Mouse (Mus musculus) hindbrain, embryonic 13.5 days (tissue): ENCODE data around the gene Ywhah. TPM values are rescaled to one million over a fixed set of nuclear protein-coding genes. Genes with fewer than 3 reads are reported as not detected.
"Not testable (repeated sequence)": the region's sequence is repeated elsewhere in the genome, so short reads cannot be mapped to it uniquely, and the experiment has no call there.

ENCODE experiments used
- ATAC-seq: fragments of 200-750 bp; cut with Nextera tagmentation; 2 replicates; pipeline ENCODE4 v1.8.0; 2017; ENCODE audit warnings: moderate TSS enrichment; ENCODE audit not compliant: low FRiP score
- H3K27ac ChIP-seq: fragments of 300-500 bp; sonication (generic); 2 replicates; pipeline ENCODE4 v1.5.1; 2015; ENCODE audit warnings: inconsistent platforms, mild to moderate bottlenecking, moderate library complexity
- H3K27me3 ChIP-seq: fragments of 300-500 bp; sonication (generic); 2 replicates; pipeline ENCODE4 v1.6.1; 2015; ENCODE audit warnings: mild to moderate bottlenecking, inconsistent platforms
- H3K36me3 ChIP-seq: fragments of 300-500 bp; sonication (generic); 2 replicates; pipeline ENCODE4 v1.6.1; 2015; ENCODE audit warnings: mild to moderate bottlenecking, inconsistent platforms
- H3K4me1 ChIP-seq: fragments of 300-500 bp; sonication (generic); replicated peaks from 2 replicates; pipeline ENCODE4 v1.6.1; 2015; ENCODE audit warnings: inconsistent platforms
- H3K4me2 ChIP-seq: fragments of 300-500 bp; sonication (generic); 2 replicates; pipeline ENCODE4 v1.6.1; 2015; ENCODE audit warnings: inconsistent platforms, mild to moderate bottlenecking, moderate library complexity
- H3K4me3 ChIP-seq: fragments of 300-500 bp; sonication (generic); 2 replicates; pipeline ENCODE4 v1.5.1; 2015; ENCODE audit warnings: mild to moderate bottlenecking, inconsistent platforms
- H3K9ac ChIP-seq: fragments of 300-500 bp; sonication (generic); 2 replicates; pipeline ENCODE4 v1.6.1; 2015; ENCODE audit warnings: mild to moderate bottlenecking, inconsistent platforms
- H3K9me3 ChIP-seq: fragments of 300-500 bp; sonication (generic); 2 replicates; pipeline ENCODE4 v1.6.1; 2016; ENCODE audit warnings: inconsistent platforms
- WGBS: fragments of 180-500 bp; shearing (Covaris S2); methylation state at CpG from one replicate; pipeline ENCODE4 v1.1.7; 2015; 5-methylcytosine and 5-hydroxymethylcytosine counted together
- polyA plus RNA-seq: library from polyadenylated mRNA; unstranded; fragments of >200 nt; fragmentation: Nextera tagmentation; extraction: Ambion mirVana; gene quantifications from 2 replicates; pipeline ENCODE4 v1.2.1, GENCODE M21; 2015

The Ywhah gene
- polyA plus RNA-seq, 1 experiment from 2014 or later: 613 TPM

DNA sequence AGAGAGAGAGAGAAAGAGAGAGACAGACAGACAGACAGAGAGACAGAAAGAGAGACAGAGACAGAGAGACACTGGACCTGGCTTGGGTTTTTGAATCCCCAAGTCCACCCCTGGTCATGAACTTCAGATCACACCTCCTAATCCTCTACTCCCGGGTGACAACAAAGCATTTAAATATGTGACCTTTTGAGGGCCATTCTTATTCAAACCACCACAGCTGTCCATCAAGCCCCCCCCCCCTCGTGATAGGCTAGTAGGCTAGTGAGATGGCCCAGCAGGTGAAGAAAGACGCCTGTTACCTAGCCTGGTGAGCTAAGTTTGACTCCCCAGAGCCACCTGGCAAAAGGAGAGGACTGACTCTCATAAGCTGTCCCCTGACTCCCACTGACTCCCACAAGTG lies 16.3 kb downstream of the Ywhah start:
- H3K9ac ChIP-seq: no peak overlapping the region
- H3K36me3 ChIP-seq: no peaks in the 10 kb centered on the region
- H3K4me2 ChIP-seq: no peak overlapping the region
- no peak for ATAC-seq
- H3K4me3 ChIP-seq: no peak overlapping the region
- H3K4me1 ChIP-seq: peaks cover 25% of the 10 kb centered on the region
- 22% methylated on average over 3 of the region's 3 CpGs for WGBS
- no peaks in the 10 kb centered on the region for H3K27me3 ChIP-seq
- H3K9me3 ChIP-seq: no peaks in the 10 kb centered on the region
- no peak overlapping the region for H3K27ac ChIP-seq

DNA sequence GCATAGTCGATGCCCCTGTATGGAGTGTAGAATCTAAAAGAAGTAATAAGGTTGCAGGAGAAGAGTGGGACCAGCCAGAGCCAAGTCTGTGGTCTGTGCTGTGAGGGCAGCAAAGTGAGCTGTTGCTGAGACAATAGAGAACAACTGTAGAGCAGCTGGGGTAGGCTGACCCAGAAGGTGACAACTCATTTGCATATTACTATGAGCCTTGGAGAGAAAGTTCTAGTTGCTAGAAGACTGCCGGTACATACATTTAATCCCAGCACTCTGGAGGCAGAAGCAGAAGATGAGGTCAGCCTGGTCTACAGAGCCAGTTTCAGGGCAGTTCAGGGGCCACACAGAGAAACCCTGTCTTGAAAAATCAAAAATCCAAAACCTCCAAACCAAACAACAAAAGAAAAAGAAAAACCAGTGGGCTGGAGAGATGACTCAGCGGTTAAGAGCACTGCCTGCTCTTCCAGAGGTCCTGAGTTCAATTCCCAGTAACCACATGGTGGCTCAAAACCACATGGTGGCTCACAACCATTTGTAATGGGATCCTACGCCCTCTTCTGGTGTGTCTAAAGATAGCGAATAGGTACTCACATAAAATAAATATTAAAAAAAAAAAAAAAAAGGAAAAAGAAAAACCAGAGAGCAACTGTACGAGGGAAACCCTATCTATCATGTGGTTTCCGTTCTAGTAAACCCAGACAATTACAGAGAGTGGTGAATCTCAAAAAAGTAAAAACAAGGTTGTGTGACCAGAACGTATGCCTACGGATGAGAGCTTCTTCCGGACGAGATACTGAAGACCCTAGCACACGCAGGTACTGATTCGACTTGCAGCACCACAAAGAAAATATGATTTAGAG lies 20.3 kb downstream of the Ywhah start:
- H3K27me3 ChIP-seq: no peaks in the 10 kb centered on the region
- H3K4me3 ChIP-seq: no peak overlapping the region
- no peaks in the 10 kb centered on the region for H3K36me3 ChIP-seq
- H3K4me1 ChIP-seq: peaks cover 3% of the 10 kb centered on the region
- H3K27ac ChIP-seq: no peak overlapping the region
- H3K9ac ChIP-seq: no peak overlapping the region
- peak overlapping the region; percentile 42 for H3K4me2 ChIP-seq
- WGBS: 44% methylated on average over 13 of the region's 13 CpGs
- no peaks in the 10 kb centered on the region for H3K9me3 ChIP-seq
- ATAC-seq: no peak

DNA sequence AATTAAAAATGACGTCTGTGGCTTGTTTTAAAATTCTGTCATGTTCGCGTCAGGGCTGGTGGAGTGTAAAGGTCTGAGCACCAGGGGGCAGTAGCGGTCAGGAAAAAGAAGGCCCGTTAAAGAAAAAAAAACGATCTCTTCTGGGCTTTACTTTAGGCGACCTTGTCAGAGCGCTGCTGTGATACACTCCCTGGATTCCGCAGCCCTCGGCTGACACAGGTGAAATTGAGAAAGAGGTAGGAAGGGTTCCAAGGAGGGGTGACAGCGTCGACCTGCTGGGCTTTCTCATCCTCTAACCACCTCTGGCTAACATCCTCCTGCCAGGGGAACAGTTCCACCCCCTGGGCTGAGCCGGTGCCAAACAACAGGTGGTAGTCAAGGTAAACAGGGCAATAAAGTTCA lies 20.9 kb downstream of the Ywhah start:
- WGBS: 6% methylated on average over 13 of the region's 13 CpGs
- H3K4me3 ChIP-seq: peak overlapping the region; percentile 12; the same call in 1 of the 2 replicates
- no peak for ATAC-seq
- no peaks in the 10 kb centered on the region for H3K36me3 ChIP-seq
- H3K4me2 ChIP-seq: peak overlapping the region; percentile 42
- H3K27me3 ChIP-seq: no peaks in the 10 kb centered on the region
- peaks cover 3% of the 10 kb centered on the region for H3K4me1 ChIP-seq
- no peak overlapping the region for H3K27ac ChIP-seq
- no peaks in the 10 kb centered on the region for H3K9me3 ChIP-seq
- H3K9ac ChIP-seq: no peak overlapping the region

DNA sequence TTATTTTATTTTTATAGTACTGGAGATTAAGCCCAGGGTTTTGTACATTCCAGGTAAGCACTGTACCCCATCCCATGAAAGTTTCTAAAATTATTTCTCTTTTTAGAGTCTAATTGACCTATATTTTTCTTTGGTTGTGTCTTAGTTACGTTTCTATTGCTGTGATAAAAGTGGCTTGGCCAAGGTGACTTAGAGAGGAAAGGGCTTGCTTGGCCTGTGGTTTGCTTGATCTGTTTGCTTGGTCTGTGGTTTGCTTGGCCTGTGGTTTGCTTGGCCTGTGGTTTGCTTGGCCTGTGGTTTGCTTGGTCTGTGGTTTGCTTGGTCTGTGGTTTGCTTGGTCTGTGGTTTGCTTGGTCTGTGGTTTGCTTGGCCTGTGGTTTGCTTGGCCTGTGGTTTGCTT lies 22.1 kb downstream of the Ywhah start:
- H3K9me3 ChIP-seq, H3K4me3 ChIP-seq, H3K9ac ChIP-seq, ATAC-seq, H3K27ac ChIP-seq, H3K27me3 ChIP-seq, H3K36me3 ChIP-seq, H3K4me1 ChIP-seq, H3K4me2 ChIP-seq: not testable (repeated sequence)
- WGBS: 93% methylated on average over 1 of the region's 1 CpGs

DNA sequence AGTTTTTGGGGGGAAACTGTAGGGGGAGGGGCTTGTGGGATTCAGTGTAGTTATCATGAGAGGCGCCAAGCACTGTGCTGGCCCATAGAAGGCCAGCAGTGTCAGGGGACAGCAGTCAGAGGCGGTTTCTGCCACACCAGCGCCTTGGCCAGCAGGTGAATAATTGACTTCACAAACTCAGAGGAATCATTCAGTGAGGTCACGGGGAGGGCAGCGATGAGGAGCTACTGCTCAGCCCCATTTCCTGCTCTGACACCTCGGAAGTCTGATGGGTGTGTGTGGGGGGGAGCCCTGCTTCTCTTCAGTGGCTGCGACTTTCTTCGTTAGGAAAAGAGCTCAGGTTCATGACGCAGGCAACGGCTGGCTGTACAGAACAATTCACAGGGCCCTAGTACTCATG lies 24.8 kb downstream of the Ywhah start:
- 62% methylated on average over 10 of the region's 10 CpGs for WGBS
- H3K9ac ChIP-seq: no peak overlapping the region
- no peak overlapping the region for H3K27ac ChIP-seq
- no peak overlapping the region for H3K4me3 ChIP-seq
- peaks cover 3% of the 10 kb centered on the region for H3K4me1 ChIP-seq
- ATAC-seq: no peak
- no peak overlapping the region for H3K4me2 ChIP-seq
- no peaks in the 10 kb centered on the region for H3K36me3 ChIP-seq
- no peaks in the 10 kb centered on the region for H3K27me3 ChIP-seq
- no peaks in the 10 kb centered on the region for H3K9me3 ChIP-seq

DNA sequence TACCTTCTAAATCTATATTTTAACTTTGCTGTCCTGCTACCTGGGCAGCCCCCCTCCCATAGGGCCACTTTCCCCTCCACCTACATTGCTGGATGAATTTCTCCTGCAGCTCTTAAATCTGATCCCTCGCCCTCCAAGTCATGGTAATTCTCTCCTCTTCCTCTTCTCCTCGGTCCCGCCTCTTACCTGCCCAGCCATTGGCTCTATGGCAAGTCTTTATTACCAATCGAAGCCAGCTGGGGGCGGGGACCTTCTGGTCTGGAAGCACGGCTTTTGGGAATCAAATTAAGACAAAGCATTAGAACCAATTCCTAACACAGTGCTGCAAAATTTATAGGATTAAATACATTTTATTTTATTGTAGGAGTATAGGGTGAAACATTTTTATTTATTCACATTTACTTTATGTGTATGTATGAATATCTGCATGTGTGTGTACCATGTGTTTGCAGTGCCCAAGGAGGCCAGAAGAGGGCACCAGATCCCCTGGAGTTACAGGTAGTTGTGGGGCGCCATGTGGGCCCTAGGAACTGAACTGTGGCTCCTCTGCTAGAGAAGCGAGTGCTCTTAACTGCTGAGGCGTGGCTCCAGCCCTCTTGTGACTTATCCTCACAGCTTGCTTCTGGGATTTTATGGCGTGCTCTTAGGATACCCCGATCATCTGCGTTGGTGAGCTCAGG lies 26.2 kb downstream of the Ywhah start:
- Histone ChIP-seq H3K36me3 (no peaks in the 10 kb centered on the region), H3K4me2 (no peak overlapping the region), H3K27ac (no peak overlapping the region), H3K4me3 (no peak overlapping the region), H3K4me1 (no peaks in the 10 kb centered on the region), H3K9me3 (no peaks in the 10 kb centered on the region), H3K9ac (no peak overlapping the region), H3K27me3 (no peaks in the 10 kb centered on the region)
- WGBS: 91% methylated on average over 12 of the region's 12 CpGs
- ATAC-seq: no peak

DNA sequence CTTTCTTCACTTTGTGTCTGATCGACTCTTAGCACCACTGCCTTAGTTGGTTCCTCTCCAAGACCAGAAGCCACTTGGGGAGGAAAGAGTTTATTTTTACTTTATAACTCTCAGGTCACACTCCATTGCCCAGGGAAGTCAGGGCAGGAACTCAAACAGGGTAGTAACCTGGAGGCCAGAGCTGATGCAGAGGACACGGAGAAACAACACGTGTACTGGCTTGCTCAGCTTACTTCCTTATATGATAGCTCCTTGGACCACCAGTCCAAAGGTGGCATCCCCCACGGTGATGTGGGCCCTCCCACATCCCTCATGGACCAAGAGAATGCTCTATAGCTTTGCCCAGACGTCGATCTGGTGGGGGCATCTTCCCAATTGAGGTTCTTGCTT lies 26.7 kb downstream of the Ywhah start:
- Histone ChIP-seq H3K4me1 (no peaks in the 10 kb centered on the region), H3K9ac (no peak overlapping the region), H3K36me3 (no peaks in the 10 kb centered on the region), H3K4me2 (no peak overlapping the region), H3K27ac (no peak overlapping the region), H3K4me3 (no peak overlapping the region), H3K27me3 (no peaks in the 10 kb centered on the region), H3K9me3 (no peaks in the 10 kb centered on the region)
- ATAC-seq: no peak
- 88% methylated on average over 6 of the region's 6 CpGs for WGBS

DNA sequence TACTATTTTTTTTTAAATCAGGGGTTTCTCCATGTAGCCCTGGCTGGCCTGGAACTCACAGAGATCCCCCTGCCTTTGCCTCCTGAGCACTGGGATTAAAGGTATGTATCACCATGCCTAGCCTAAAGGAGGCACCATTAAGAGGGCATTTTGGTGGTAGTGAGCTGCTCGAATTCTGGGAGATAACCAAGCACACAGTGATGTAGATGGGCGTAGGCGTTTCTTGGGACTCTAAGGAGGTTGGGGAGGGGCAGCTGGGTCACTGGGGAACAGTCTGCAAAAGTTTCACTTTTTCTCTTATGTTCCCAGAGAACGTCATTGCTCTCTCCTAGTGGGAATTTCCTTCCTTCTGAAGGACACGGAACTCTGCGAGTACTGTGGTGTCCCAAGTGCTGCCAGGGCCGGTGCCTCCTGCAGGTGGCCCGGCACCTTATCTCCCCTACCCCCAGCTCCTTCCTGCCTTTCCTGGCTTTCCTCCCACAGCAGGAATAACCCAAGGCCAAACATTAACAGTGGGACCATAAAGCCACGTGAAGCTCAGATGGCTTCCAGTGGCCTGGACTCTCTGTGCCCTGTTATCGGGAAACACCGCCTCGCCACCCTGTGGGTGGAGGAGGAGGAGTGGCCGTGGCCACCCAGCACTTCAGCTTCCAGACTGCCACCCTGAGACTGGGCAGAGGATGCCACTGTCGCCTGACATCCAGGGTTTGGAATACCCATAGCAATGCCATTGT lies 34.4 kb downstream of the Ywhah start:
- Histone ChIP-seq H3K9me3 (no peaks in the 10 kb centered on the region), H3K27ac (no peak overlapping the region), H3K9ac (no peak overlapping the region), H3K4me1 (no peaks in the 10 kb centered on the region), H3K36me3 (no peaks in the 10 kb centered on the region), H3K4me2 (no peak overlapping the region), H3K27me3 (no peaks in the 10 kb centered on the region), H3K4me3 (no peak overlapping the region)
- 81% methylated on average over 14 of the region's 14 CpGs for WGBS
- no peak for ATAC-seq

DNA sequence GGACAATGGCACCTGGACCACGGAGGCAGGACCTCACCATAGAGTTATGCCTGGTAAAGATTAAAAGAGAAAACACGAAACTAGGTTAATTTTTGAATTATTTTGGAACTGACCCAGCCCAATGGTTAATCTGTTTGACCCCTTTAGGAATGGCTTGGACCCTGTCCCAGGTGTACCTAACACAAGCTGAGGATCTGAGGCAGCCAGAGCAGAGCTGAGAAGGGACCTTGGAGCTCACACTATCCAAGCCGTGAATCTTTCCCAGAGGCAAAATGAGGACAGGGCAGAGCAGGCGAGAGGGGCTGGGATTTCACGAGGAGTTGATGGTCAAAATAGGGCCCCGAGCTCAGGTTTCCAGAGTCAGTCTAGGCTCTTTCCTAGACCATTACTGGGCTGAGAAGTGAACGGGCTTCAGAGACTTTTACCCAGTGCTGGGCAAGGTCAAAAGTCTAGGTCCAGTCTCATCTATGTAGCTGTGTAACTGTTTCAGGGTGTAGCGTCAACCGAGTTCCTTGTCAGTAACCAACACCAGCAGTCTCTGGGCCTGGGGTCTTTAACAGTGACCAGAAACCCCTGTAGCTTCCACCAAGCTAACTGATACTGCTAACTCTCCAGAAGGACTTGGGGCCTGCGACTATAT lies 37.6 kb downstream of the Ywhah start:
- no peak for ATAC-seq
- WGBS: 89% methylated on average over 10 of the region's 10 CpGs

DNA sequence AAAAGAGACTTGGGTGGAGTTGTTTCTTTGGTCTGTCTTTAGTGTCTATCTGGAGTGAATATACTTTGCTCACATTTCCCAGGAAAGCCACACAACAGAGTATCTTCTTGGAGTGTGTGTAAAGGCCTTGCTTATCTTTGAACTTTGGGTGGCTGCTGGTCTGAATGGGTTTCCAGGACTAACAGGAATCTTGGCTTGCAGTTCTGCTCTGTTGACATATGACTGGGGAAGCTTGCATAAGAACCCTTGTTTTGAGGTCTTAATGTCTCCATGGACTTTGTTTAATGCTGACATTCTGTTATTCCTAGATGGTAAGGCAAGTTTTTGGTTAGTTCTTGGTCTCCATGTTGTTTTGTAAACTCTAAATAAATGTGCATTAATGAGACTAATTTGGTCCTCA lies 51.5 kb downstream of the Ywhah start:
- no peak overlapping the region for H3K4me2 ChIP-seq
- no peaks in the 10 kb centered on the region for H3K27me3 ChIP-seq
- H3K27ac ChIP-seq: no peak overlapping the region
- no peak for ATAC-seq
- H3K4me3 ChIP-seq: no peak overlapping the region
- no peaks in the 10 kb centered on the region for H3K9me3 ChIP-seq
- H3K36me3 ChIP-seq: no peaks in the 10 kb centered on the region
- no peak overlapping the region for H3K9ac ChIP-seq
- no peaks in the 10 kb centered on the region for H3K4me1 ChIP-seq

More for the DNA sequence above, 37.6 kb downstream of the Ywhah start:
- H3K4me2 ChIP-seq: no peak overlapping the region
- H3K36me3 ChIP-seq: no peaks in the 10 kb centered on the region
- H3K4me3 ChIP-seq: no peak overlapping the region
- no peak overlapping the region for H3K27ac ChIP-seq
- no peaks in the 10 kb centered on the region for H3K4me1 ChIP-seq
- no peaks in the 10 kb centered on the region for H3K9me3 ChIP-seq
- no peaks in the 10 kb centered on the region for H3K27me3 ChIP-seq
- no peak overlapping the region for H3K9ac ChIP-seq

DNA sequence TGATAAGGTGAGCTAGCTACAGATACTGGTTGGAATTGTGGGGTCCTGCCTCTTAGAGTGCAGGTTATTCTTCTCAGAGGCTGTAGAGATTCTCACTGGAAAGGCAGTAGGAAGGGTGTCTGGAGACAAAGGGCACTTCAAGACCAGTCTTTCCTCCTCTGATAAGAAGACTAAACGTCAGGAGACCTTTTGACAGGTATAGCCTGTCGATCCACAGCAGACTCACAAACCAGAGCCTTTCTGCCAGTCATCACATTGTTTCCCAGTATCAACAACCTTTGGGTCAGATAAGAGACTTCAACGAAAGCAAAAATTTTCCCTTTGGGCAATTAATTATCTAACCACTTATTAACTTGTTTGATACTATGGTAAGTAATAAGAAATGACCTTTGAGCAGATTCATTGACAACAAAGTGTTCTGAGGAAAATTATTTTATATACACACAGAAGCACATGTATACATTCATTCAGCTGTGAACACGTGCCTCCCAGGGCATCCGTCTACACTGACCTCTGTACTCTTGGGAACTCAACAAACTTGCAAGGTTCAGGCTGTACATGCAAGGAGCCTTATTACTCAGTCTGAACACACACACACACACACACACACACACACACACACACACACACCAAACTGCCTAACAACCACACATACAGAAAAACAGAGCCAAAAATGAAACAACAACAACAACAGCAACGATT lies 58.0 kb downstream of the Ywhah start:
- H3K27me3 ChIP-seq: no peaks in the 10 kb centered on the region
- no peak overlapping the region for H3K9ac ChIP-seq
- WGBS: 90% methylated on average over 6 of the region's 6 CpGs
- H3K4me1 ChIP-seq: no peaks in the 10 kb centered on the region
- H3K27ac ChIP-seq: no peak overlapping the region
- no peak overlapping the region for H3K4me2 ChIP-seq
- no peak overlapping the region for H3K4me3 ChIP-seq
- no peaks in the 10 kb centered on the region for H3K36me3 ChIP-seq
- ATAC-seq: no peak
- no peaks in the 10 kb centered on the region for H3K9me3 ChIP-seq
